Mouse (Mus musculus): ENCODE data around the gene Dlg5.

Gene Dlg5

GRCm38 (mm10) chr14:24245177-24246081 lies at the start of gene Dlg5:
Gene Dlg5, minus strand, starts transcription at chr14:24245920.
- DNase-seq (ENCODE audit: low spot score): no peak

GRCm38 (mm10) chr14:24293631-24294030 lies 47.9 kb upstream of the Dlg5 start:
- DNase-seq (ENCODE audit: low spot score): no peak

GRCm38 (mm10) chr14:24292914-24293313 lies 47.2 kb upstream of the Dlg5 start, which contains the start of gene E330034G19Rik:
Gene E330034G19Rik, plus strand, starts transcription at chr14:24293214.
- DNase-seq (ENCODE audit: low spot score): no peak

- no peak for DNase-seq (ENCODE audit: low spot score)
Observed at GRCm38 (mm10) chr14:24290726-24291125, 45.0 kb upstream of the Dlg5 start.

- no peak for DNase-seq (ENCODE audit: low spot score)
Observed at GRCm38 (mm10) chr14:24286136-24286535, 40.4 kb upstream of the Dlg5 start.

GRCm38 (mm10) chr14:24282276-24282675 lies 36.6 kb upstream of the Dlg5 start:
- no peak for DNase-seq (ENCODE audit: low spot score)

- DNase-seq (ENCODE audit: low spot score): no peak
Observed at GRCm38 (mm10) chr14:24281278-24281677, 35.6 kb upstream of the Dlg5 start.

- no peak for DNase-seq (ENCODE audit: low spot score)
Observed at GRCm38 (mm10) chr14:24275534-24275933, 29.8 kb upstream of the Dlg5 start.

- DNase-seq (ENCODE audit: low spot score): peak; percentile 27
Observed at GRCm38 (mm10) chr14:24273575-24273974, 27.9 kb upstream of the Dlg5 start.

GRCm38 (mm10) chr14:24269571-24269970 lies 23.9 kb upstream of the Dlg5 start:
- no peak for DNase-seq (ENCODE audit: low spot score)

- DNase-seq (ENCODE audit: low spot score): no peak
Observed at GRCm38 (mm10) chr14:24262915-24263314, 17.2 kb upstream of the Dlg5 start.

- no peak for DNase-seq (ENCODE audit: low spot score)
Observed at GRCm38 (mm10) chr14:24262382-24262781, 16.7 kb upstream of the Dlg5 start.

- no peak for DNase-seq (ENCODE audit: low spot score)
Observed at GRCm38 (mm10) chr14:24260391-24260790, 14.7 kb upstream of the Dlg5 start.

GRCm38 (mm10) chr14:24255956-24256355 lies 10.2 kb upstream of the Dlg5 start:
- DNase-seq (ENCODE audit: low spot score): no peak

GRCm38 (mm10) chr14:24253611-24254202 lies 8.0 kb upstream of the Dlg5 start:
- no peak for DNase-seq (ENCODE audit: low spot score)

- no peak for DNase-seq (ENCODE audit: low spot score)
Observed at GRCm38 (mm10) chr14:24251326-24251725, 5.6 kb upstream of the Dlg5 start.

GRCm38 (mm10) chr14:24249926-24250325 lies 4.2 kb upstream of the Dlg5 start:
- DNase-seq (ENCODE audit: low spot score): no peak

- no peak for DNase-seq (ENCODE audit: low spot score)
Observed at GRCm38 (mm10) chr14:24244330-24245176, 1.2 kb downstream of the Dlg5 start.

GRCm38 (mm10) chr14:24242016-24242415 lies 3.7 kb downstream of the Dlg5 start:
- DNase-seq (ENCODE audit: low spot score): no peak

GRCm38 (mm10) chr14:24240831-24241230 lies 4.9 kb downstream of the Dlg5 start:
- no peak for DNase-seq (ENCODE audit: low spot score)

GRCm38 (mm10) chr14:24239651-24240050 lies 6.1 kb downstream of the Dlg5 start:
- no peak for DNase-seq (ENCODE audit: low spot score)

GRCm38 (mm10) chr14:24235954-24236353 lies 9.8 kb downstream of the Dlg5 start:
- DNase-seq (ENCODE audit: low spot score): no peak

All from left cerebral cortex, adult 11 months (tissue).